Mouse (Mus musculus) ovary, postnatal 14 days (tissue): ENCODE measurements around the gene Bcl11a.

Experiments used
- DNase-seq: peaks from one replicate; pipeline ENCODE4 v3.0.0; 2022; ENCODE audit warnings: low spot score

The Bcl11a gene

DNA sequence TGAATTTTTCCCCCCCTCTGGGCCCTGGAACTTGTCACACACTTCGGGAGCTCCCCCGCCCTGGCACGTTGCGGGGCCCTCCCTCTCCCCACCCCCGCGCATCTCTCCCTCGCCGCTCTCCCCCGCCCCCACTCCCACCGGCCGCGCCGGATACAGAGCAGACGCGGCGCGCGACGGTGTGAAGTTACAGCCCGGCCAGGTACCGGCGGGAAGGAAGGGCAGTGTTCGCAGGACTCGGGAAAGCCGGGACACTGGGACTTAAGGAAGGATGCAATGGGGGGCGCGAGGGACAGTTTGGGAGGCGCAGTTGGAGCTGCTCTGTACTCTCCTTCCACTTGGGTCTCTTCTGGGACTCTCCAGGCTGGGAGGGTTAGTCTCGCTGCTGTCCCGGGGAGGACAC, 2.7 kb downstream of the Bcl11a start:
- DNase-seq: peak; percentile 22

DNA sequence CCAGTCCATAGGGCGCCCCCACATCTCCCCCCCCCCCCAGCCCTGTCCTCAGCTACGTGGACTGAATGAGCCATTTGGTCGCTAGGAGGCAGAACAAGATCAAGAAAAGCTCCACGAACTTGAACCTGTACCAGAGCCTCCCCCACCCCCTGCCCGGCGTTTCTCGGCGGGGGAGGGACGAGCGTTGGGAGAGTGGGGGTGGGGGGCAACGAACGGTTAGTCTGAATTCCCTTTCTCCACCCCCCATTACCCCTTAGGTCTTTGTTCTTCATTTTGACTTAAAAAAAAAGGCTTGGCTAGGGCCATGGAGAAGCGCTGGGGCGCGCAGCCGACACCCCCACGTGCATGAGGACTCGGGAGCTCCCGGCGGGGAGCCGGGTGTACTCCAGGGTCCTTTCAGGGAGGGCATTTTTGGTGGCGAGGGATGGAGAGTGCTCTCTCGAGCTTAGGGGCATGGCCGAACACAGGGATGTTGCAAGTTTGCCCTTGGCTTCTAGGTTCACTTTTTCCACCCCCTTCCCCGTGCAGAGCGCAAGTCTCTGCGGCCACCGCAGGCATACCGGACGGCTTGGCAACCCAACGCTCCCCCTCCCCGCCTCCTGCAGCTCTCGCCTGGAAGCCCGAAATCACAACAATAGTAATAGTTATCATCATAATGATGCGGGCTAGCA, 3.3 kb downstream of the Bcl11a start:
- DNase-seq: peak; percentile 41

DNA sequence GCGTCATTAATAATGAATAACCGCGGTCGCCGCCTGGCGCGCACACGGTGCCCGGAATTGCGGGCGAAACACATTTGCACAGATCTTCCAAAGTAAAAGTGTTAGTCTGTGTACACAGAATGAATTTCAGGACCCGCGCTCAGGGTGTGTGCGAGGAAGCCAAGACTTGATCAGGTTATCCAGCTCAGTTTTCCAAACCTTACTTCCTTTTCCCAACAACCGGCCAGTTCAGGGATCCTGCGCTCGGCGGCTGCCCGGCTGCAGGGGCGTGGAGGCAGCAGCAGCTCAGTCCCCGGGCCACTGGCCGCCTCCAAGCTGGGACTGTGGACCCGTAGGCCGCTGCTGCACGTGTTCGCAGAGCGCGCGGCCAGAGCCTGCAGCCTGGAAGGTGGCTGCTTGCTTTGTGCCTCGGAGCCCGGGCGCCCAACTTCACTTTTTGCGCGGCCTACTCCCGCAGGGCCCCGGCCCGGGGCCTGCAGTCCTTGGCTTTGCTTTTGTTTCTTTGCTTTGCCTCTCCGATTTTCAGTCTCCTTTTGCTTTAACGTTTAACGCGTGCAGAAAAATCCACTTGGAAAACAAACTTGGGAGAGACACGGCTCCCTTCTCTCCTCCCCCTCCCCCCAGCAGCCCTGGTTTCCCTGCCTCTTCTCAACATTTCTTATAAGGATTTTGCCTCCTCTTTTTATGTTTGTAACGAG, 4.0 kb downstream of the Bcl11a start:
- DNase-seq: no peak

DNA sequence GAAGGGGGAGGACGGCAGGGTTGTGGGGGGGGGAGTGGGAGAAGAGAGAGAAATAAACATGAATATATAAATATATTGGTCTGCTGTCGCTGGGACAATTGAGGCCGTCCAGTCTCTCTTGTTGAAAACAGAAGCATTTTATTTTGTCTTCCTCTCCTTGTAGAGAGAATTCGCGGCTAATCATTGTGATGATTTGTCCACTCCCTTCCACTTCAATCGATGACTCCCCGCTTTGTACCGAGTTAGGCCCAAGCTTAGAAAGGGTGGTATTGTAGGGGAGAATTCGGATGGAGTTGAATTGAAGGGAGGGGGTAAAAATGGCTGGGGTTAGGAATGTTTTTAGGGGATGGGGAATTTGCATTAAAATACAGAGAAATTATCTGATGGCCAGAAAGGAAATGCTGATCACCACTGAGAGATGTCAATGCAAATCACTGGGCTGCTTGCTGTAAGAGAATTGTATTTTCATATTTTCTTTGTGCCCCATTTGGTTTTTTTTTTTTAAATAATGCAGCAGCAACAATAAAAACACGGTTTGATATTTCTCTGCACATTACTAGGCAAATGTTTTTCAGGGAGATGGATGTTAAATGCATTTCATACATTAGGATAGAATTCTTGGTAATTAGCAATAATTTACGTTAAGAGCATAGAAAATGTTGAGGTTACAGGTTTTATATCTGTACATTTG, 4.7 kb downstream of the Bcl11a start:
- DNase-seq: no peak

DNA sequence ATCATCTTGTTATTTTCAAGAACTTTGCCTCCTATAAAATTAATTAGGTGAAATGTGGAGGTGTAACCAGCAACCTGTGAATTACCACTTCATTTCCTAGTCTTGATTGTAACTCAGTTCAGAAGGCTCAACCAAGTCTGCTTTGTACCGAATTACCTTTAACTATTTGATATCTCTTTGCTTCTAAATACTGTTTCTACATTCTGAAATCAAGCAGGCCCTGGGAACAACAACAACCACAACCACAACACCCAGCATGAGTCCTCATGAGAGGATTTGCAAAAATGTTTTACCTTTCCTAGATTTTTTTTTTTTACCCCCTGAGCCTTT, 5.2 kb downstream of the Bcl11a start:
- DNase-seq: no peak

DNA sequence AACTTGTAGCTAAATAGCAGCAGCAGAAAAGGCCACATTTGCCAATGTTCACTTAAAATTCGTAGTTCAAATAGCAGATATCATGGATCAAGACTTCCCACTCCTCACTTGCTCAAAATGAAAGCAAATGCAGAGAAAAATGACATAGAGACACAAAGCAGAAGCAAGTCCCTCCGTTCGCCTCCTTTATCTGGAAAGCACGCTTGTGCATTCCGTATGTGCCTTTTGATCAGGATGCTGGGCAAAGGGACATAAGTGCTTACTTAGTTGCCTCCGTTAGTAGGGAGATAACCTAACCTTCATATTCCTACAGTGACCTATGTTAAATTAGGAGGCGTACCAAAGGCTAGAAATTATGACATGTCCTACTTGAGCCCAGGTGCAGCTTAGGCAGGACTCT, 5.6 kb downstream of the Bcl11a start:
- DNase-seq: no peak

DNA sequence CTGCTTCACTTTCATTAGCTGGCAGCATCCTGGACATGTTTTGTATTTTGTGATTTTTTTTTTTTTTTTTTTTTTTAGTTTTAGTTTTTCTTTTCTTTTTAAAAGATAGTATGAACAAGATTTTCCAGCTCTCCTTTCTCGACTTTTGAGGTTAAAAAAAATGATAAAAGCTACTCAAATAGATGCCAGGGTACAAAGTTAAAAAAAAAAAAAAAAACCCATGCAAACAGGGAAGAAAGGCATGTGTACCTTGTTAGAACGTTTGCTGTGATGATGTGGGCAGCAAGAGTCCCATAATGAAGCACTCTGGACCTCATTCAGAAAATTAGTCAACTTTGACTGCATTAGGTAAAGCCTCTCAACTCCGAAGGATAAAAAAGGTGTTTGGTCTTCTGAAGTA, 6.2 kb downstream of the Bcl11a start:
- no peak for DNase-seq

DNA sequence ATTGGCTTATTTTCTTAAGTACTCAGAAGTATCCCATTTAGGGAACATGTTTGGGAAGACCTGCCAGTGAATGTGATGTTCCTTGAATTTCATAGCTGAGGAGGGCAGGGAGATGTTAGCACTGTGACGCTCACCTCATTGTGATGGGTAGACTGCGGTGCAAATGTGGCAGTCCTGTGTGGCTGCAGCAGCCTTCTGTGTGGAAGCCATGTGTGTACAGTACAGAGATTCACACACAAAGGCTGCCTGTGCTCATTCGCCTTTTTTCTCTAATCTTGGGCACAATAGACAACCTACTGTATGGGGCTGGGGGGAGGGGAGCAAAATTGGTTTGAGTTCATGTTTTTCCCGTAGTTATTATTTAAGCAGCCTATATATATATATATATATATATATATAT, 6.7 kb downstream of the Bcl11a start:
- no peak for DNase-seq

DNA sequence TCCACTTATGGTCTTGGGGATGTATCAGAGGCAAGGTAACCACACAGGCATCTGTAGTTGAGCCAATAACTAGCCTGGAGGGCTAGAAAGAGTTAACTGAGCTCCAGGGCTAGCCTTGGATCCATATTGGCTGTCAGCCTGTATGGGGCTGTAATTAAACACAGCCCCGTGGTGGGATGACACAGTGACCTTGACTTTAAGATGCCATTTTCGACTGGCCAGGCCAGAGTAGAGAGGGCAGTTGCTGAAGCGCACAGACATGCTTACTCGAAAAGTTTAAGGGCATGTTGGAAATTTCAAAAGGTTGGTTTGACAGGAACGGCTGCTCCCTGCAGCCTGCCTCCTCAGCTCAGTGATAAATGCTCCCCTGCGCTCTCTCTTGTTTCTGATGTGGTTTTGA, 8.1 kb downstream of the Bcl11a start:
- DNase-seq: no peak

DNA sequence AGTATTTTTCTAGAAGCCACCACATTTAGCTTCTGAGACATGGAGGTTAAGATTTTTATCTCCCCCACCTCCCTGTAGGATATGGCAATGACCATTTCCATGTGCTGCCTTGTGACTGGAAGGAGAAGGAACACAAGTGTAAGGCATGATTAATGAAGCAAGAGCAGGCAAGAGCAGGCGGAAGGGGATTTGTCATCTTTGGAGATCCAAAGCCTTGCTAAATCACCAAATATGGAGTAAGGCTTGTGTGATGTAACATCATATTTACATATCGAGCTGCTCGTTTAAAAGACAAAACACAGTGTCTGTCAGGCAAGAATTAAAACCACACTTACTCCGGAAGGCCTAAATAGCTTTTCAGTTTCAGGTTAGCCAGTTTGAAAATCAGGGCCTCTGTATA, 9.2 kb downstream of the Bcl11a start:
- no peak for DNase-seq

DNA sequence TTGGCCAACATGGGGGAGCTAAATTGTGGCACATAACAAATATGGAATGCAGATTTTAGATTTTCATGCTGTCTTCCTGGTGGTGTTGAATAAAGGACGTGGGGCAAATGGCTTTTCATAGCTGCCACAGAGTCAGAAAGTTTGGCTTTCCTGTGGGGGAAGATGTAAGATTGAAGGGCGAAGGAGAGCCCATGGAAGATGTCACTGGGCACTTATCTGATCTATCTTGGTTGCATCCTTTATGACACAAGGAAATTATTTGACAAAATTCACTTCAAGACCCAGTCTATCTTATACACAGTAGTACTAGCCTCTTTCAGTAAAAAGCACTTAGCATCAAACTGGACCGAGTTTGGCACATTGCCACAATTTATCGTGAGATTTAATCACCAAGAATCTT, 12.6 kb downstream of the Bcl11a start:
- no peak for DNase-seq

DNA sequence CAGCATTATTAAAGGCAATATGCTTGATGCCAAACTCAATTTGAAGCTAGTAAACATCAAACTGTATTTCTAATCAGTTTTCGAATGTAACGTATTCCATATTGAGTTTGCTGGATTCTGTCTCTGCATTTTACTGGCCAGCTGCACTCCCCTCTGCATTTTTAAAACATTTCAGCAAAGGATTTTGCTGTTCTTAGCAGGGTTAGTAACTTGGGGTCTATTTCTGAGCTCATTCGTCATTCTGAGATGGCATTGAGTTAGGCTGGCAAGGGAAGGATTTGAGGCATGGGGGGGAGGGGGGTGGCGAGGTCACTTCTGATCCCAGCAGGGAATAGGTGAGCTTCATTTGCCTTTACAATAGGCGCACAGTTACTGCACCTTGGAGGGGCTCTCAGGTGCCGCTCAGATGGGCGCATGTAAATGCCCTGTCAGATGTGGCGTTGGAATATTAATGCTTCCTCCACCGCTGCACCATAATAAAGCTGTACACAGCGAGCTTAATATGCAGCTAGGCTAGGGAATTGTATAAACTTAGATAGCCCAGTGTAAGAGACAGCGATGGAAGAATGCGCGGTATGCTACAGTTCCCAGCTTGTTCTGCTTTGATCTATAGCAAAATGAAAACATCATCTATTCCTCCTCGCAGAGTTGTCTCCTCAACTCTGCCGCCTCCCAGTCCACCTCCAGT, 13.7 kb downstream of the Bcl11a start:
- no peak for DNase-seq

DNA sequence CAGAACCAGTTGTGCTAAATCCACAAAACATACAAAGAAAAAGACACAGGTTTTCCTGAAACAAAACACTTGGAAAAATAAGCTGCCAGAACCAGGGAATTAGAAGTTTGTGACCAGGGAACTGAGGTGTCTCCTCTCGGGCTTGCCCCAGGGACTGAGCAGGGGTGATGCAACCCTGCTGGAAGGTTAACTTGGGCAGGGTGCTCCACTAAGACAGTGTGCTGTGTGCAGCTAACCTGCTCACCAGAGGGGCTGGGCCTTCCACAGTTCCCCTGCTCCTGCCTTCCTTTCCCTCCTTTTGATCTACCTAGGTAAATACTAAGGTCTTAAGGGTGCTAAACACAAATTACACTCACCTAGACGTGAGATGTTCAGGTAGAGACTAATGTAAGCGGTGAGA, 14.8 kb downstream of the Bcl11a start:
- no peak for DNase-seq

DNA sequence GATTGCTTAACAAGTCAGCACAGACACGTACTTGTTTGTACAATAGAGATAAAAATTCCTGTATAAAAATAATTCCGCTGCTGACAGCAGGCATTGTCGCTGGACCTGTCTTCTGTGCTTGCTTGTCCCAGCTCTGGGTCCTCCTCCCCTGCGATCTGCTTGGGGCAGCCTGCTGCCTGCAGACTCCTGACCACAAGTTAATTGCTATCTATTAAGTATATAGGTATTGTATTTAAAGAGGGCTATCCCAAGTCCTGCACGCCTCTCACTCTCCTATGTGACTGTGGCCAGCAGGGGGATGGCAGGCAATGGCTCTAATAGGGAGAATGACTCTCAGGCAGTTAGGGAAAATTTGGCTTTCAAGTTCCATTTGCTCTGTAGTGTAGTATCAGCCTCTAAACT, 16.2 kb downstream of the Bcl11a start:
- DNase-seq: no peak

DNA sequence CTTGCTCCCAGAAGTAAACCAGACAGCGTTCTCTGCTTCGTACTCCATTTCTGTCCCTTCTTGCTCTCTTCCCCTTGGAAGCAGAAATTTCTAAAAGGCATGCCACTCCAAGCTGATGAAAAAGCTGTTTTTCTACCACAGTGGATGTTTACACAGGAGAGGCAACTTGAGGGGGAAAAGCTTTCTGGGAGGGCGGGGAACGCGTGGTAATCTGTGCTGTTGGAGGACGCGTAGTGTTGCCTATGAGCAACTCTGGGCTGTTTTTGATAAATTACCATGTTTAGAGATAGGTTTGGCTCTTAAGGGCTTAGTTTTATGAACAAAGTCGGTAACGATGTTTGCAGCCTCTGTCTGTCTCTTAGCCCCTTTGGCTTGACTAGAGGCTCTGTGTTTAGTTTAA, 17.4 kb downstream of the Bcl11a start:
- DNase-seq: no peak

DNA sequence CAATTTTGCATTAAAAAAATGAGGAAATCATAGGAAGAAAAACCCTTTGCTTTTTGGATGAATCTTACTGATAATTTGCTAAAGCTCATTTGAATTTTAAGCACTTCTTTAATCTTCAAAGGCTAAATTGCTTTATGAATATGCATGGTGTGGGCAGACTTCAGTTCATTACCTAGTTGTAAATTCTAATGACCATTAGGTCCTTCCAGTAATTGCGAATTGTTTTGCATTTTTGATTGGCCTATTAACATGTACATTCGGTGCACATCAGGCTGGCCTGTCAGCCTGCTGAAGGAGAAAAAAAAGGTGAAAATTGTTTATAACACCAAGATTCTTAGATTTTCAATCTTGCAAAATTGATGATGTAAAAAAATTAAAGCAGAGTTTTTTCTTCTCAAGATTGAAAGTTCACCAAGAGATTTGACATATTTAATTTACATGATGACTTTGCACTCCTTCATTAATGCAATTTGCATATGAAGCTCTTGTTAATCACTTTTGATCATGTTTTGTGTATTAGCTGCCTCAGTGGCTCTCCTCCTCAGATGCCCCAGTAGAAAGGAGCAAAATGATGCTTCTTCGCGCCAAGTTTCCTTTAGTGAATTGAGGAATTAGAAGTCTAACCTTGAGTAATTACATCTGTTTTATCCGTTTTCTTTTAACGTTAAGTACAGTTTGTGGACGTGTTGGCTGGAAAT, 17.9 kb downstream of the Bcl11a start:
- DNase-seq: no peak

DNA sequence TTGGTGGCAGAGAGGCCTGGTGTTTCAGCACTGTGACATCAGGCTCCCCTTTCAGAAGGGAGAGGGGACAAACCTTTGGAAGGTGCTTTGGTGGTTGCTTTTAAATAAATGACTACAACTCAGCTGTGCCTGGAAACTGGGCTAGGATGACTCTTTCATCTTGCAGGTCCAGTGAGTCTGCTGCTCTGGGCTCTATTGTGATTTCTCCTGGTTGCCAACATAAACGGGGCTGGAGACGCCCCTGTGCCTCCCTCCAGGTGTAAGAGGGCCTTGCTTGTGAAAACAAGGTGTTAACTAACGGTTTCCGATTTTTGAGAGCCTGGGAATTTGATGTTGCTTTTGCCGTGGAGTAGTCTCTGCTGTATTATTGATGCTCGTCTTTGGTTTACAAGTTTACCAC, 18.6 kb downstream of the Bcl11a start:
- DNase-seq: no peak

DNA sequence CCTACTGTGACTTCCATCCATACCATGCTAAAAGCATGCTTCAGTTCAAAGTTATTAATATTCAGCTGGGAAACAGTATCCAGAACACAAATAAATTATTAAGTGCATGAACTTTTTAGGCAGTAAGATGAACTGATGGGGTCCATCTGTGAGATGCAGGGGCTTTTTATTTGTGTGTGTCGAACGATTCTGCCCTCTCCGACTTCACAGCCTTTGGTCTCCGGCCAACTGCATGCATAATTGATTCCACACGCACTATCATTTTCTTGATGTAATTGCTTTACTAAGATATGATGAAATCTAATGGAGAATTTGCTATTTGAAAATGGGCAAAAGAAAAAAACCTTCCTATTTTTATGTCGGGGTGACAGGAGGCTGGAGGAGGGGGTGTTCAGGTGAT, 19.2 kb downstream of the Bcl11a start:
- no peak for DNase-seq

DNA sequence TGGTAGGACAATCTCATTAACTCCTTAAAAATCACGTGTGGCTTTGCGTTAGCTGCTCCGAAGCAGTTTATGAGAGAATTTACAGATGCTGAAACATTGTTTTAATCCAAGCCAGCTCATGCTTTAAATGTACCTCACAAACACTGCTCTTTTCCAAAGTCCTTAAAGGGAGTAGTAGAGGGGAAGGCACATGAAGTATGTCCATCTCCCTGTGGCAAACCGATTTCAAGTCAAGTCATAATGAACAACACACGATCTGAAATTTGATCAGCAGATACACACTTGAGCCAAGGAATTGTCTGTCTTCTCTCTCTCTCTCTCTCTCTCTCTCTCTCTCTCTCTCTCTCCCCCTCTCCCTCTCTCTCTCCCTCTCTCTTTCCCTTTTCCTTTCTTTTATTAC, 20.2 kb downstream of the Bcl11a start:
- no peak for DNase-seq

DNA sequence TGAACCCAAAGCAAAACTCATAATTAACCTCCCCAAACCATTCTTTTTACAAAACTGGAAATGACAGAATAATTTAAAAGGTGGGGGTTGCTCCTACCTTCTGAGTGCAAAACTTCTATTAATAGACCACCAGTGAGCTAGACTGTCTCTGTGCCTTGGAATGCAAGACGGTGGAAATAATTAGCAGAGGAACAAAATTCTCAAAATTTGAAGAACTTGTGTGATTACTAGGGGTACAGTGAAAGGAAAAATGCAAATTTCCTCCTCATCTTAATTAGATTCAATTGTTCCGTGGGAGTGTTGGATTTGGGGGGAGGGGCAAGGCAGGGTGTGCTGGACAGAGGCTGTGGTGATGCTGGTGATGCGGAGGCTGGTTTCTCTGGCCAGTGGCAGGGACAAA, 20.8 kb downstream of the Bcl11a start:
- DNase-seq: no peak

DNA sequence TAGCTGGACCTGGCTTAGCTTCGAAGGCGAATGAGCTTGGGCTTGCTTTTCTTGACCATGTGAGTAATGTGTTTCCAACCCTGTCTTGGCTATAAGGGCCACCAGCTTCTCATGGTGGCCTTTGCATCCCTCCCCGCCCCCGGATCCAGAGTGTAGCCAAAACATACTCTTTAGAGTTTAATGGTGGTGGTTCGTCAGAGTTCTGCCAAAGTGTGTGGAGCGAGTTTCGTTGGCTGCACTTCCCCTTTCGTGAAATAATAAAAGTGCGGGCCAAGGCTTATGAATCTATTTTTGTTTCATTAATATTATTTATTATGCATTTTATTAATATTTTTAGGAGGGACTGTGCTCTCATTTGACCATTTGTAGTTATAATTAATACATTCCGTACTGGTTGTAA, 21.4 kb downstream of the Bcl11a start:
- no peak for DNase-seq

DNA sequence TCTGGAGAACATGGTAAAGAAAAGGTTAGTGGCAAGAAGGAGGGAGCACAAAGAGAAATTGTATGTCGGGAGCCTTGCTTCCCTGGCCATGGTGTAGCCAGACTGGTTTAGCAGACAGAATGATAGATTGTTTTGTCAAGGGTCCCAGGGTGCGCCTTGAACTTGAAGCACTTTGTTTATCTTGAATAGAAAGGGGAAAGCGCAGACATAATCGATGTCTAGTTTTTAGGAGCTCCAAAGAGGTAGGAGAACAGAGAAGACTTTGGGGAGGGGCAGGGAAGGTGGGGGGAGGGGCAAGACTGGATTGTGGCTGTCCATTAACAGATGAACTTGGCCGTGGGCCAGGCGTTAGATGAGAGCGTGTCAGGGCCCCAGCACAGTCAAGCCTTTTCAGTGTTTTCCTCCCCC, 22.0 kb downstream of the Bcl11a start:
- DNase-seq: no peak
